Mouse (Mus musculus): Measurements from ENCODE around the gene Opalin.

Gene Opalin

GRCm38 (mm10) chr19:41076906-41077305, at the start of gene Opalin:
Gene Opalin (minus strand): TSS chr19:41077113.
- DNase-seq (ENCODE audit: low spot score), result no peak

- DNase-seq (ENCODE audit: low spot score), result no peak
Measured at GRCm38 (mm10) chr19:41123009-41123408, 46.1 kb upstream of the Opalin start.

- DNase-seq (ENCODE audit: low spot score), result no peak
Measured at GRCm38 (mm10) chr19:41119924-41120323, 43.0 kb upstream of the Opalin start.

DNA sequence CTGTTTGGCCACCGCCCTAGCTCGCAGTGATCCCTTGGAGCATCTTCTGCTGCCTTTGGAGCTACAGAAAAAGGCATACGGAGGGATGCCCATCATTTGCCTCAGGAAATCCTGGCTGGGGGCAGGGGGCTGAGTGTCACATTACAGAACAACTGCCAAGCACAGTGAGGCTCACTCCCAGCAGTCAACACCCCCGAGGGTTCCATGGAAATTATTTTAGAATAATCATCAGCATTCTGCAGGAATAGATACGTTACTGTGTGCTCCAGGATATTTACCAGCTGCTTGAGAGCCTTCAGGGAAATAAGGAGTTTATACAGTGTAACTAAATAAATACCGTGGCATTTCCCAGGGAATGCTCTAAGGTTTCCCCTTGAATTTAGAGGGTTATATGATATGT, 41.4 kb upstream of the Opalin start:
- DNase-seq (ENCODE audit: low spot score), result no peak

GRCm38 (mm10) chr19:41117334-41117733, 40.4 kb upstream of the Opalin start:
- no peak for DNase-seq (ENCODE audit: low spot score)

GRCm38 (mm10) chr19:41114611-41115010, 37.7 kb upstream of the Opalin start:
- no peak for DNase-seq (ENCODE audit: low spot score)

- no peak for DNase-seq (ENCODE audit: low spot score)
Measured at GRCm38 (mm10) chr19:41113911-41114531, 37.1 kb upstream of the Opalin start.

DNA sequence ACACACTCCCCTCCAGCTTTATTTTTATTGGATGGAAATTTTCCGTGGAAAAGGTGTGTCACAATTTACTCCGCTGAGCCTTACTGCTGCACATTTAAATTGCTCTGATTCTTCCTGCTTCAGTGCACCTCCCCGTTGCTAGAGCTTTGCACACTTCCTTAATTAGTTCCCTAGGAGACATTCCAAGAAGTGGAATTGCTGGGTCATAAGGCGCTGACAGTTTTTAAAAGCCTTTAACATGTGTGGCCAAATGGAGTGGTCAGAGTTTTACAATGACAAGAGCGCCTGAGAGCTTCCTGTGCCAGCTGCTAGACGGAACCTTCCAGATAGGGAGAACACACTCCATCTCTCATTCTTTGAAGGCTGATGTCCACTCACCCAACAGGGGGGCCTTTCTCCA, 35.7 kb upstream of the Opalin start:
- DNase-seq (ENCODE audit: low spot score), result no peak

GRCm38 (mm10) chr19:41109991-41110390, 33.1 kb upstream of the Opalin start:
- DNase-seq (ENCODE audit: low spot score), result no peak

GRCm38 (mm10) chr19:41109496-41109895, 32.6 kb upstream of the Opalin start:
- DNase-seq (ENCODE audit: low spot score), result no peak

DNA sequence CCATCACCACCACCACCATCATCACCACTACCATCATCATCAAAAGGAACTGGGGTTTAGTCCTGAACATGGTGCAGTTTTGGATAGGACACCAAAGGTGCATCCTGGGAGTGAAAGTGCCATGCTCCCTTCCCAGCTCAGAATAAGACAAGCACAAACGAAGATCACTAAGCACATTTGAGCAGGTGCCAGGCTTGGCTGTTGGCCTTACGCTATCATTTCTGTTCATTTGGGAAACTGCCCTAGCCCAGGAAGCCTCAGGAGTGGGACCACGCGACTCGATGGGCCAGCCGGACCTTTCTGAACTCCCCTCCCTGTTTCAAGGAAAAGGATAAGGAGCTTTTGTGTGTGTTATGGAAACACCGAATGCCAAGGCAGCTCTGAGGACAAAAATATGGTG, 31.8 kb upstream of the Opalin start:
- no peak for DNase-seq (ENCODE audit: low spot score)

DNA sequence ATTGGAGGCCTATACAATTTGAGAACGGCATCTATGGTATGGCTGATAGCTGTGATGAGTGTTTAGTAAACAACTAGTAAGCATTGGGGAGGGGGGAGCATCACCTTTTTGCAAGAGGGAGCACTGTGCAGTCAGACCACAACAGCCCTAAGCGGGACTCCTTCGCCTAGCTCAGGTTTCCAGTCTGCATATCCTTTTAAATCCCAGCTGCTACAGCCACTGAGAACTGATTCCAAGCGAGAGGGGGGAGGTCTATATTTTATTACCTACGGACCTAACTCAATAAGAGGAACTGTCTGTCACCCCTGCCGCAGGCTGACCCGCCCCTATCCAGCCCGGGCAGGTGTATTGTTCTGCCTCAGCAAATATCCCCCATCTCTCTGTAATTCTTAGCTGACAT, 30.6 kb upstream of the Opalin start:
- DNase-seq (ENCODE audit: low spot score), result no peak

DNA sequence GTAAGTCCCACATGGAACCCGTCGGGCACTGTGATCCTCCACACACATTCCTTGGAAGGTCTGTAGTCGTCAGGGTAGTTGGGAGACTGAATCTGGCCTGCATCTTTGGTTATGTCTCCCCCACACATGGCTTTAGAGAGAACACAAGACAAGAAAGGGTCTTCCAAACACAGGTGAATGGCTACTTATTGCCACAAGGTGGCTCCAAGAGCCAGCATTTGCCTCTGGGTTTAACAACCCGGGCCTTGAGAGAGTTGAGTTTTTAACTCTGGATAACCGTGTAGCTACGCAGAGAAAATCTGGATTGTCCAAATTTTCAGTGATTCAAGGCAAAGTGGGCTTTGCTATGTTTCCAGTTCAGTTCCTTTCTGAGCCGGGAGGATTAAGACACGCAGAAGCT, 28.0 kb upstream of the Opalin start:
- peak; percentile 72 for DNase-seq (ENCODE audit: low spot score)

- no peak for DNase-seq (ENCODE audit: low spot score)
Measured at GRCm38 (mm10) chr19:41101390-41101789, 24.5 kb upstream of the Opalin start.

DNA sequence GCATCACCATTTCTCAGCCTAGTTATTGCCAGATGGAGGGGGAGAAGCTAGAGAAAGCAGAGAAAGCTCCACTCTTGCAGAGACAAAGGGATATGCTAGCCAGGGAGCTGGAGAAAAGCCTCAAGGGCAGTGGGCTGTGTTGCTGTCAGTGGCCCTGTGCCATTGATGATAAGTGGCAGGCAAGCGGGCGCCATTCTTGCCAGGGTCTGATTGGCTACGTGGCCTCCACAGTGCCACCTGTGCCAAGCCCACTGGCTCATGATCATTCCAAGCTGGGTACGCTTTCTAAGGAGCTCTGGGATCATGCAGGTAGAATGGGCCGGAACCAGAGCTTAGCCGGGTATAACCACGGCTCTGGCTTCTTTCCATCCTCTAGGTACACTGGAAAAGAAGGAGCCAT, 23.9 kb upstream of the Opalin start:
- DNase-seq (ENCODE audit: low spot score), result no peak

DNA sequence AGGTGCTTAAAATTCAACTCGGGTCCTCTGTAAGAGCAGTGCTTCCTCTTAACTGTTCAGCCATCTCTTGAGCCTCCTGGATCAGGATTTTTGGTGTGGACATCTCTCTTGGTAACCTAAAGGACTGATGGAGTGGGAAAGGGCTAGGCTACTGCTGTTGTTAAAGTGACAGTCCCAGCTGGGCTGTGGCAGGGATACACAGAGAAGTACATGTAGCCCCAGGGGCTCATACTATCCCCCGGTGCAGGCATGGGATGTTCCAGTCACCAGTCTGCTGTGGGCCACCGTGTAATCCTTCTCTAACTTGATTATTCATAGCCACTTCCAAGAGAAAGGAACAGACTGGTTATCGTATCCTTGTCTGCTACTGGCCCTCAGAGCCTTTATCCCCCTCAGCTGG, 20.1 kb upstream of the Opalin start:
- no peak for DNase-seq (ENCODE audit: low spot score)

DNA sequence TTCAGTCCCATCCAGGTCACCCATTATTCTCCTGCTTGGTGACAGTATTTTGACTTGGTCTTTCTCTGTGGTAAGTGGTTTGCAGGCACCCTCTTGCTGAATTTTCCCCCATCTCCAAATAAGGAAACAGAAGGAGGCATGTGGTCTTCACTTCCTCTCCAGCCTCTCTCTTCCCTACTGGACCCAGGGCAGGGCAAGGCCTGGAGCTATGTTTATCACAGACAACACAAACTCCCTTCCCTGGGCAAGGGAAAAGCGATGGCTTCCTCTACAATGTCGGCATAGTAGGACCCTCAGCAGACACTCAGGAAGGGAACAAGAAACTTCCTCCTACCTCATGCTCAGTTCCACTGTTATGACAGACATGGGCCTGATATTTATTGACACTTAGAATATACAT, 15.0 kb upstream of the Opalin start:
- DNase-seq (ENCODE audit: low spot score), result no peak

GRCm38 (mm10) chr19:41089833-41090232, 12.9 kb upstream of the Opalin start:
- peak; percentile 89 for DNase-seq (ENCODE audit: low spot score)

DNA sequence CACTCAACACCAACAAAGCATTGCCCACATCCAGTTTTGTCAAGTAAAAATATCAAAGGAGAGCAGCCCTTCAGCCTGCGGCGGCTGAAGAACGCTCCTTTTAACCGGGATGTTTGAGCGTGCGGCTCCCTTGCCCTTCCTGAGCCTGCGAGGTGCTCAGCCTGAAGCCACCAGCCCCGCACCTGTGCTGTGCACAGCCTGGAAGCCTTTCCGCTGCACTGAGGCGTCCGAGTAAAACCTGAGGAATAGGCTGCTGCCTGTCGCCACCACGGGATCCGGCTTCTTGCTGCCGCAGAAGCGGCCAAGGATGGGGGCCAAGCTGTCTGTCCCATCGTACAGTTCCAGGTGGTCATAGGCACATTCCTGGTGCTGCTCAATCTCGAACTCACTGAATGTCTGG, 11.6 kb upstream of the Opalin start:
- no peak for DNase-seq (ENCODE audit: low spot score)

- DNase-seq (ENCODE audit: low spot score), result no peak
Measured at GRCm38 (mm10) chr19:41087901-41088300, 11.0 kb upstream of the Opalin start.

GRCm38 (mm10) chr19:41086700-41087099, 9.8 kb upstream of the Opalin start:
- peak; percentile 89 for DNase-seq (ENCODE audit: low spot score)

DNA sequence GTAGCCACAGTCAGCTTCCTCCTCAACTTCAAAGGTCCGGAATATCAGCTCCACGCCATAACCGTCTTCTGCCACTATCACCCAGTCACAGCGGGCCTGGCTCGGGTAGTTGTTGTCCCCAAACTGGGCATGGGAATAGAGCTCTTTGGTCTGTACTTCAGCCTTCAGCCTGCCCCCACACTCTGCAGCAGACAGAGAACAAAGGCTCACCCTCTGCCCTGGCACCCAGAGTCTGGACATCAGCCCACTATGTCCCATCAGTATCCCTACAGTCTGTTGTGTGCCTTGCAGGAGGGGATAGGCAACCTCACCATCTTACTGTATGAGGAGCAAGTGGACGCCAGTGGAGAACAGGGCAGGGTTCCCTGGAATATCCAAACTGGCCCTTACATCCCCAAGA, 9.4 kb upstream of the Opalin start:
- no peak for DNase-seq (ENCODE audit: low spot score)

GRCm38 (mm10) chr19:41083646-41084045, 6.7 kb upstream of the Opalin start:
- no peak for DNase-seq (ENCODE audit: low spot score)

- DNase-seq (ENCODE audit: low spot score), result no peak
Measured at GRCm38 (mm10) chr19:41081589-41081988, 4.7 kb upstream of the Opalin start.
